Mouse (Mus musculus) forebrain, embryonic 11.5 days (tissue): ENCODE data around the gene Adgrl1. TPM values are rescaled to one million over a fixed set of nuclear protein-coding genes. Genes with fewer than 3 reads are reported as not detected.
A peak's percentile ranks its signal among the peaks of the same experiment; 100 is the strongest.

Experiments
- ATAC-seq: fragments of 200-750 bp; cut with Nextera tagmentation; replicated peaks from 2 replicates; pipeline ENCODE4 v1.8.0; 2017; ENCODE audit warnings: moderate TSS enrichment; ENCODE audit not compliant: low FRiP score
- DNase-seq: peaks from one replicate; pipeline ENCODE4 v3.0.0-alpha.2; 2017; ENCODE audit warnings: low spot score
- H3K27ac ChIP-seq: fragments of 300-500 bp; sonication (generic); 2 replicates; pipeline ENCODE4 v1.5.1; 2014; ENCODE audit warnings: low read depth, low read length
- H3K27me3 ChIP-seq: fragments of 300-500 bp; sonication (generic); 2 replicates; pipeline ENCODE4 v1.6.1; 2014; ENCODE audit warnings: mild to moderate bottlenecking, low read length, mixed read lengths; ENCODE audit not compliant: control insufficient read depth, insufficient read depth
- H3K36me3 ChIP-seq: fragments of 300-500 bp; sonication (generic); 2 replicates; pipeline ENCODE4 v1.6.1; 2014; ENCODE audit warnings: mild to moderate bottlenecking, low read length, moderate library complexity, mixed read lengths; ENCODE audit not compliant: control insufficient read depth, insufficient read depth
- H3K4me1 ChIP-seq: fragments of 300-500 bp; sonication (generic); replicated peaks from 2 replicates; pipeline ENCODE4 v1.6.1; 2014; ENCODE audit warnings: low read length, mixed read lengths; ENCODE audit not compliant: control insufficient read depth, insufficient read depth
- H3K4me2 ChIP-seq: fragments of 300-500 bp; sonication (generic); 2 replicates; pipeline ENCODE4 v1.6.1; 2014; ENCODE audit warnings: low read depth, mild to moderate bottlenecking, low read length, moderate library complexity, mixed read lengths; ENCODE audit not compliant: severe bottlenecking
- H3K4me3 ChIP-seq: fragments of 300-500 bp; sonication (generic); 2 replicates; pipeline ENCODE4 v1.5.1; 2014; ENCODE audit warnings: low read depth, low read length
- H3K9ac ChIP-seq: fragments of 300-500 bp; sonication (generic); 2 replicates; pipeline ENCODE4 v1.6.1; 2014; ENCODE audit warnings: low read length
- H3K9me3 ChIP-seq: fragments of 300-500 bp; sonication (generic); 2 replicates; pipeline ENCODE4 v1.6.1; 2016; ENCODE audit warnings: low read length, mixed read lengths; ENCODE audit not compliant: control insufficient read depth
- WGBS: fragments of 180-500 bp; shearing (Covaris S2); extraction: QIAGEN DNeasy Blood & Tissue Kit; methylation state at CpG from one replicate; pipeline ENCODE4 v1.1.7; 2014; 5-methylcytosine and 5-hydroxymethylcytosine counted together
- polyA plus RNA-seq: library from polyadenylated mRNA; unstranded; fragments of >200 nt; fragmentation: Nextera tagmentation; extraction: Ambion mirVana; gene quantifications from 2 replicates; pipeline ENCODE4 v1.2.1, GENCODE M21; 2014

Adgrl1 gene
- polyA plus RNA-seq, 1 experiment from 2014 or later: 24.5 TPM

GRCm38 (mm10) chr8:83898456-83898855, 1.4 kb upstream of the Adgrl1 start:
- DNase-seq (no peak), ATAC-seq (no peak)
- Histone ChIP-seq H3K4me1 (peaks cover 21% of the 10 kb centered on the region), H3K9ac (peak overlapping the region; percentile 93; the same call in 1 of the 2 replicates), H3K4me2 (peak overlapping the region; percentile 89), H3K9me3 (no peaks in the 10 kb centered on the region), H3K4me3 (peak overlapping the region; percentile 94), H3K27me3 (peaks cover 6% of the 10 kb centered on the region; the same call in 1 of the 2 replicates), H3K36me3 (no peaks in the 10 kb centered on the region), H3K27ac (no peak overlapping the region)
- 7% methylated on average over 10 of the region's 10 CpGs for WGBS

GRCm38 (mm10) chr8:83898985-83899362, 931 bp upstream of the Adgrl1 start:
- DNase-seq (peak; percentile 79), ATAC-seq (peak; percentile 0; the same call in 1 of the 2 replicates)
- Histone ChIP-seq H3K4me1 (peaks cover 23% of the 10 kb centered on the region), H3K36me3 (no peaks in the 10 kb centered on the region), H3K27me3 (peaks cover 6% of the 10 kb centered on the region; the same call in 1 of the 2 replicates), H3K4me2 (peak overlapping the region; percentile 89), H3K4me3 (peak overlapping the region; percentile 94), H3K27ac (peak overlapping the region; percentile 93), H3K9ac (peak overlapping the region; percentile 93), H3K9me3 (no peaks in the 10 kb centered on the region)
- WGBS: under 1% methylated on average over 13 of the region's 13 CpGs

- peak overlapping the region; percentile 93 for H3K9ac ChIP-seq
- H3K9me3 ChIP-seq: no peaks in the 10 kb centered on the region
- H3K27ac ChIP-seq: peak overlapping the region; percentile 93
- H3K4me3 ChIP-seq: peak overlapping the region; percentile 94
- ATAC-seq (peak; percentile 13), DNase-seq (peak; percentile 74)
- H3K4me2 ChIP-seq: peak overlapping the region; percentile 89
- no peaks in the 10 kb centered on the region for H3K36me3 ChIP-seq
- peaks cover 25% of the 10 kb centered on the region for H3K4me1 ChIP-seq
- under 1% methylated on average over 70 of the region's 100 CpGs for WGBS
- no peaks in the 10 kb centered on the region; the same call in 1 of the 2 replicates for H3K27me3 ChIP-seq
Measured at GRCm38 (mm10) chr8:83900266-83900956, 506 bp downstream of the Adgrl1 start.

- peak; percentile 75 for DNase-seq
- H3K27me3 ChIP-seq: no peaks in the 10 kb centered on the region
- H3K27ac ChIP-seq: peak overlapping the region; percentile 93
- peak overlapping the region; percentile 94 for H3K4me3 ChIP-seq
- no peaks in the 10 kb centered on the region for H3K9me3 ChIP-seq
- WGBS: 0% methylated on average over 33 of the region's 40 CpGs
- H3K36me3 ChIP-seq: no peaks in the 10 kb centered on the region
- peaks cover 25% of the 10 kb centered on the region for H3K4me1 ChIP-seq
- H3K9ac ChIP-seq: peak overlapping the region; percentile 93
- no peak for ATAC-seq
- peak overlapping the region; percentile 89 for H3K4me2 ChIP-seq
Measured at GRCm38 (mm10) chr8:83900957-83901270, 1.0 kb downstream of the Adgrl1 start.

GRCm38 (mm10) chr8:83901566-83902485, 1.9 kb downstream of the Adgrl1 start:
- H3K4me1 ChIP-seq: peaks cover 25% of the 10 kb centered on the region
- WGBS: 10% methylated on average over 14 of the region's 14 CpGs

GRCm38 (mm10) chr8:83902961-83903666, 3.2 kb downstream of the Adgrl1 start:
- Histone ChIP-seq H3K4me3 (0 out of 2 replicates have a peak overlapping the region, but pooled peaks have one; percentile 5), H3K27me3 (no peaks in the 10 kb centered on the region), H3K36me3 (no peaks in the 10 kb centered on the region), H3K4me1 (peaks cover 20% of the 10 kb centered on the region), H3K9ac (peak overlapping the region; percentile 0; the same call in 1 of the 2 replicates), H3K4me2 (peak overlapping the region; percentile 21; the same call in 1 of the 2 replicates), H3K27ac (no peak overlapping the region), H3K9me3 (no peaks in the 10 kb centered on the region)
- WGBS: 8% methylated on average over 12 of the region's 13 CpGs
- no peak for ATAC-seq
- no peak for DNase-seq

More at GRCm38 (mm10) chr8:83901566-83902485, 1.9 kb downstream of the Adgrl1 start:
- DNase-seq (no peak), ATAC-seq (no peak)
- H3K4me3 ChIP-seq: peak overlapping the region; percentile 94
- H3K9me3 ChIP-seq: no peaks in the 10 kb centered on the region
- no peaks in the 10 kb centered on the region for H3K36me3 ChIP-seq
- no peaks in the 10 kb centered on the region for H3K27me3 ChIP-seq
- H3K9ac ChIP-seq: peak overlapping the region; percentile 93
- H3K27ac ChIP-seq: no peak overlapping the region
- peak overlapping the region; percentile 89 for H3K4me2 ChIP-seq

- 89% methylated on average over 6 of the region's 6 CpGs for WGBS
- Histone ChIP-seq H3K27ac (no peak overlapping the region), H3K4me2 (no peak overlapping the region), H3K27me3 (no peaks in the 10 kb centered on the region), H3K9me3 (no peaks in the 10 kb centered on the region), H3K4me1 (peaks cover 11% of the 10 kb centered on the region), H3K36me3 (no peaks in the 10 kb centered on the region), H3K4me3 (no peak overlapping the region), H3K9ac (no peak overlapping the region)
- ATAC-seq (no peak), DNase-seq (no peak)
Measured at GRCm38 (mm10) chr8:83908583-83908982, 8.7 kb downstream of the Adgrl1 start.

GRCm38 (mm10) chr8:83909311-83909710, 9.4 kb downstream of the Adgrl1 start:
- WGBS: 55% methylated on average over 8 of the region's 8 CpGs
- Histone ChIP-seq H3K9me3 (no peaks in the 10 kb centered on the region), H3K36me3 (no peaks in the 10 kb centered on the region), H3K4me1 (peaks cover 6% of the 10 kb centered on the region), H3K27me3 (no peaks in the 10 kb centered on the region), H3K9ac (no peak overlapping the region), H3K4me3 (no peak overlapping the region), H3K27ac (no peak overlapping the region), H3K4me2 (no peak overlapping the region)
- DNase-seq: no peak
- no peak for ATAC-seq
